Mouse (Mus musculus): ENCODE measurements around the gene Ghrh. TPM values are rescaled to one million over a fixed set of nuclear protein-coding genes. Genes with fewer than 3 reads are reported as not detected.

The Ghrh gene
- polyA plus RNA-seq, 1 experiment from 2014 or later: 2.5 TPM

GRCm38 (mm10) chr2:157303096-157303495 is 44.2 kb downstream of the Ghrh start:
- 29% methylated on average over 9 of the region's 9 CpGs for WGBS
- ATAC-seq: no peak

GRCm38 (mm10) chr2:157300051-157300450 is 47.3 kb downstream of the Ghrh start:
- Histone ChIP-seq H3K36me3 (ENCODE audit: poor library complexity, severe bottlenecking) (peaks cover 92% of the 10 kb centered on the region), H3K9ac (no peak overlapping the region), H3K27ac (no peak overlapping the region), H3K27me3 (no peaks in the 10 kb centered on the region), H3K9me3 (replicated peaks) (no peaks in the 10 kb centered on the region), H3K4me2 (no peak overlapping the region), H3K4me3 (no peak overlapping the region), H3K4me1 (peaks cover 34% of the 10 kb centered on the region)
- ATAC-seq: no peak
- 93% methylated on average over 6 of the region's 6 CpGs for WGBS

More at GRCm38 (mm10) chr2:157303096-157303495, 44.2 kb downstream of the Ghrh start:
- H3K4me3 ChIP-seq: no peak overlapping the region
- no peak overlapping the region for H3K4me2 ChIP-seq
- H3K9ac ChIP-seq: no peak overlapping the region
- H3K27me3 ChIP-seq: no peaks in the 10 kb centered on the region
- H3K27ac ChIP-seq: peak overlapping the region; percentile 52; the same call in 1 of the 2 replicates
- peaks cover 89% of the 10 kb centered on the region for H3K36me3 ChIP-seq (ENCODE audit: poor library complexity, severe bottlenecking)
- no peaks in the 10 kb centered on the region for H3K9me3 ChIP-seq (replicated peaks)
- H3K4me1 ChIP-seq: peaks cover 27% of the 10 kb centered on the region; the same call in 1 of the 2 replicates

GRCm38 (mm10) chr2:157296105-157296689 is 51.1 kb downstream of the Ghrh start:
- H3K4me1 ChIP-seq: peaks cover 35% of the 10 kb centered on the region
- peaks cover 89% of the 10 kb centered on the region for H3K36me3 ChIP-seq (ENCODE audit: poor library complexity, severe bottlenecking)
- peak overlapping the region; percentile 80 for H3K27ac ChIP-seq
- no peaks in the 10 kb centered on the region for H3K27me3 ChIP-seq
- WGBS: 54% methylated on average over 7 of the region's 7 CpGs
- no peak overlapping the region for H3K4me2 ChIP-seq
- no peak overlapping the region for H3K9ac ChIP-seq
- peak; percentile 66; the same call in 1 of the 2 replicates for ATAC-seq
- no peaks in the 10 kb centered on the region for H3K9me3 ChIP-seq (replicated peaks)
- no peak overlapping the region for H3K4me3 ChIP-seq

- no peak overlapping the region for H3K27ac ChIP-seq
- no peaks in the 10 kb centered on the region for H3K27me3 ChIP-seq
- no peak overlapping the region for H3K4me3 ChIP-seq
- H3K4me1 ChIP-seq: peaks cover 33% of the 10 kb centered on the region
- H3K4me2 ChIP-seq: no peak overlapping the region
- ATAC-seq: no peak
- H3K9ac ChIP-seq: no peak overlapping the region
- peaks cover 86% of the 10 kb centered on the region for H3K36me3 ChIP-seq (ENCODE audit: poor library complexity, severe bottlenecking)
- 15% methylated on average over 2 of the region's 2 CpGs for WGBS
- no peaks in the 10 kb centered on the region for H3K9me3 ChIP-seq (replicated peaks)
These were observed 55.2 kb downstream of the Ghrh start for GRCm38 (mm10) chr2:157292093-157292492.

GRCm38 (mm10) chr2:157288996-157289395 is 58.3 kb downstream of the Ghrh start:
- ATAC-seq: no peak
- WGBS: 88% methylated on average over 5 of the region's 5 CpGs
- no peak overlapping the region for H3K9ac ChIP-seq
- peaks cover 85% of the 10 kb centered on the region for H3K36me3 ChIP-seq (ENCODE audit: poor library complexity, severe bottlenecking)
- H3K4me1 ChIP-seq: peaks cover 7% of the 10 kb centered on the region
- no peak overlapping the region for H3K4me3 ChIP-seq
- no peaks in the 10 kb centered on the region for H3K9me3 ChIP-seq (replicated peaks)
- H3K27ac ChIP-seq: no peak overlapping the region
- no peaks in the 10 kb centered on the region for H3K27me3 ChIP-seq
- H3K4me2 ChIP-seq: no peak overlapping the region

GRCm38 (mm10) chr2:157287542-157287941 is 59.8 kb downstream of the Ghrh start:
- H3K27ac ChIP-seq: 0 out of 2 replicates have a peak overlapping the region, but pooled peaks have one; percentile 49
- H3K36me3 ChIP-seq (ENCODE audit: poor library complexity, severe bottlenecking): peaks cover 85% of the 10 kb centered on the region
- no peaks in the 10 kb centered on the region for H3K9me3 ChIP-seq (replicated peaks)
- peak overlapping the region; percentile 8; the same call in 1 of the 2 replicates for H3K9ac ChIP-seq
- H3K4me3 ChIP-seq: no peak overlapping the region
- no peak overlapping the region for H3K4me2 ChIP-seq
- H3K4me1 ChIP-seq: peaks cover 5% of the 10 kb centered on the region
- 23% methylated on average over 3 of the region's 3 CpGs for WGBS
- ATAC-seq: no peak
- H3K27me3 ChIP-seq: no peaks in the 10 kb centered on the region

- peaks cover 55% of the 10 kb centered on the region for H3K36me3 ChIP-seq (ENCODE audit: poor library complexity, severe bottlenecking)
- H3K27ac ChIP-seq: no peak overlapping the region
- no peaks in the 10 kb centered on the region for H3K9me3 ChIP-seq (replicated peaks)
- H3K4me1 ChIP-seq: peaks cover 23% of the 10 kb centered on the region
- H3K4me3 ChIP-seq: no peak overlapping the region
- H3K9ac ChIP-seq: no peak overlapping the region
- WGBS: 88% methylated on average over 6 of the region's 6 CpGs
- ATAC-seq: no peak
- no peaks in the 10 kb centered on the region for H3K27me3 ChIP-seq
- no peak overlapping the region for H3K4me2 ChIP-seq
These were observed 64.0 kb downstream of the Ghrh start for GRCm38 (mm10) chr2:157283321-157283720.

Other genes with a start within 250 kb of the Ghrh start
- 13.9 and 16.0 TPM in 2 replicates for gene Samhd1, start 212.2 kb downstream of the Ghrh start, polyA plus RNA-seq (2015; fragmentation: Nextera tagmentation; extraction: Ambion mirVana)
- 24.3 and 25.6 TPM in 2 replicates for gene Rbl1, start 143.0 kb downstream of the Ghrh start, polyA plus RNA-seq (2015; fragmentation: Nextera tagmentation; extraction: Ambion mirVana)
- 197 and 218 TPM in 2 replicates for gene Rpn2, start 68.5 kb downstream of the Ghrh start, polyA plus RNA-seq (2015; fragmentation: Nextera tagmentation; extraction: Ambion mirVana)
- 0.64 and 0.72 TPM in 2 replicates for gene Mroh8, start 68.0 kb downstream of the Ghrh start, polyA plus RNA-seq (2015; fragmentation: Nextera tagmentation; extraction: Ambion mirVana)
- 89.9 and 95.2 TPM in 2 replicates for gene Manbal, start 20.1 kb upstream of the Ghrh start, polyA plus RNA-seq (2015; fragmentation: Nextera tagmentation; extraction: Ambion mirVana)
- 28.9 and 35.1 TPM in 2 replicates for gene Src, start 70.9 kb upstream of the Ghrh start, polyA plus RNA-seq (2015; fragmentation: Nextera tagmentation; extraction: Ambion mirVana)
- gene Nnat, start 212.6 kb upstream of the Ghrh start, polyA plus RNA-seq (2015; fragmentation: Nextera tagmentation; extraction: Ambion mirVana): 6,508 and 7,407 TPM in 2 replicates
- 161 and 187 TPM in 2 replicates for gene Blcap, start 223.8 kb upstream of the Ghrh start, polyA plus RNA-seq (2015; fragmentation: Nextera tagmentation; extraction: Ambion mirVana)